Mouse (Mus musculus) activated CD4-positive, CD25-positive, alpha-beta regulatory T cell, adult 4 months (primary cell): ENCODE measurements around the gene Ermp1. TPM values are rescaled to one million over a fixed set of nuclear protein-coding genes. Genes with fewer than 3 reads are reported as not detected.

ENCODE experiments used
- ATAC-seq: one replicate; pipeline ENCODE4 v1.8.0; 2017
- polyA plus RNA-seq, 2 experiments: library from polyadenylated mRNA; unstranded; fragments of 100-300 nt; shearing (Covaris generic); gene quantifications; one replicate each; pipeline ENCODE4 v1.2.1; 2017

Ermp1 gene
- polyA plus RNA-seq: 10 to 100 TPM; 12.0 to 17.0 TPM

DNA sequence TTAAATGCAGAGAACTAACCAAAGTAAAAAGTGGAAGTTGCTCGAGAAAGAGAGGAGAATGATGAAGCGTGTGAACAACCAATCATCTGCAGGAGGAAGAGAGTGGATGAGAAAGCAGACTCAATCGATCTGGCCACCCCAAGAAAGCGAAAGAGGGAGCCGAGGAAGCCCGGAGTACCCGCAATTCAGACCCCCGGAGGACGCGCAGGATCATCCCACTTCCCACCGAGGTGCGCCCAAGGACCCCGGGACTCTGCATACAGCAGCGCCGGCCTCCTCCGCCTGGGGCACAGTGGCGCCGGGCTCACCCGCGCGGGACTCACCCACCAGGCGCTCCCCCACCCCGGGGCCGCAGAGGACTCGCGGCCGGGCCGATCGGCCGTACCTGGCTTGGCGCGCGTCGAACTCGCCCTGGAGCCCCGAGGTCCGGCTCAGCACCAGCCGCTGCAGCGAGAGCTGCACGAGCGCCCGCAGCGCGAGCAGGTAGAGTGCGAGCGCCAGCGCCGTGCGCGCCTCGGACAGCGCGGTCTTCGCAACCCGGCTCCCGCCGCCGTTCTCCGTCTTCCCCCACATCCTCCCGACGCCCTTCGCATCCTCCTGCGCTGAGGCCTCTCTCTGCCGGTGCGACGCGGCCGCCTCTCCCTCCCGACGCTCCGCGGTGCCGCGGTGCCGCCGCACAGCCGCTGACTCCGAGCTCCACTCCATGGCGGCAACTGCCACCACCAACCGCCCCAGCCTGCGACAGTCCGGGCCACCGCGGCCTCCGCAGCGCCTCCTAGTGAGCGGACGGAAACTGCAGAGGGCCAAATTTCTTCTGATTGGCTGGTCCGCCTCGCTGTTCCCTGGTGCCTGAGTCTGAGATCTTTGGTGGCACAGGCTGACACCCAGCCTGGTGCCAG is at the start of gene Ermp1:
Gene Ermp1 (minus strand): TSS at position 765 of the 899 bp plus-strand sequence.
- ATAC-seq: peak; percentile 93

DNA sequence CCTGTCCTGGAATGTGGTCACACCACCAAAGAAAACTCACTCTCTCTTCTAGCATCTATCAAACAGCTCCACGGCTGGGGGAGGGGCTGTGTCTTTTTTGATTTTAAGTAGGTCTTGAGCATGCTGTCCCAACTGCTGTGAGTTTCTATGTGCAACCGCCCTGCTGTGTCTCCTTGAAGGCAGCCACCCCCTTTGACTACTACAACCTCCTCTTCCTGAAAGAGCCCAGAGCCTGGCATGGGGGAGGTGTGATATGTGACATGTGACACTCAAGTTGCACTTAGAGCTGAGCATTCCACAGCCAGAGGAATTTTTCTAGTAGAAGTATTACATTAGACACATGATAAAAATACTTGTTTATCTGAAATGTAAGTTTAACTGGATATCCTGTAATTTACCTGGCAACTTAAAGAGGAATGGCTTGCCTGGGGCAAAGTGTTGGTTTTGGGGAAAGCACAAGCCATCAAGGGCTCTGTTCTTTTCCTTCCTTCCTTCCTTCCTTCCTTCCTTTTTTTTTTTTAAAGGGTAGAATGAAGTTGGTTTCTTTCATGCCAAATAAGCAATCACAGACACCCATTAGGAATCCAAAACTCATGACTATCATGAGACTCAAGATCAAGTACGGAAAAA is 49.1 kb upstream of the Ermp1 start, which contains the start of gene Mlana:
Gene Mlana (plus strand): TSS at position 580 of the 630 bp plus-strand sequence.
- ATAC-seq: no peak

DNA sequence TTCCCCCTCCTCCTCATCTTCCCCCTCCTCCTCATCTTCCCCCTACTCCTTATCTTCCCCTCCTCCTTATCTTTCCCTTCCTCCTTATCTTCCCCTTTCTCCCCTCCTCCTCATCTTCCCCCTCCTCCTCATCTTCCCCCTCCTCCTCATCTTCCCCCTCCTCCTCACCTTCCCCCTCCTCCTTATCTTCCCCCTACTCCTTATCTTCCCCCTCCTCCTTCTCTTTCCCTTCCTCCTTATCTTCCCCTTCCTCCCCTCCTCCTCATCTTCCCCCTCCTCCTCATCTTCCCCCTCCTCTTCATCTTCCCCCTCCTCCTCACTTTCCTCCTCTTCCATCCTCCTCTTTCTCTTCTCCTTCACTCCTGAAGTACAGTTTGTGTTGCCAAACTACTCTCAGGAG is 48.6 kb upstream of the Ermp1 start:
- ATAC-seq: no peak

DNA sequence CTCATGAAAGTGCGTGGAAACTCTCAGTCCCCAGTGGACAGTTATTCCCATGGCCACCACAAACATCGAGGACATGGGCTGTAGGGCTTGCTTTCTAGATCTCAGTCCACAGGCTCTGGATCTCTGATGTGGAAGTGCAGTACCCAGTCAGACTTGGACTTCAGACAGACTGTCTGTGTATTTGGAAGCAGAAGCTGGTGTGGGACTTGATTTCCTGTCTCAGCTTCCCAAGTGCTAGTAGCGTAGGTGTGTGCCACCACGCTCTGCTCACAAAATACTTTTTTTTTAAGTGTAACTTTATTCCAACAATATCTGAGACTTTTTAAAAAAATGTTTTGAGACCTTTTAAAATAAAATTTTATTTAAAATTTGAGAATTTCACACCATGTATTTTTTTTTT is 48.1 kb upstream of the Ermp1 start:
- ATAC-seq: no peak

DNA sequence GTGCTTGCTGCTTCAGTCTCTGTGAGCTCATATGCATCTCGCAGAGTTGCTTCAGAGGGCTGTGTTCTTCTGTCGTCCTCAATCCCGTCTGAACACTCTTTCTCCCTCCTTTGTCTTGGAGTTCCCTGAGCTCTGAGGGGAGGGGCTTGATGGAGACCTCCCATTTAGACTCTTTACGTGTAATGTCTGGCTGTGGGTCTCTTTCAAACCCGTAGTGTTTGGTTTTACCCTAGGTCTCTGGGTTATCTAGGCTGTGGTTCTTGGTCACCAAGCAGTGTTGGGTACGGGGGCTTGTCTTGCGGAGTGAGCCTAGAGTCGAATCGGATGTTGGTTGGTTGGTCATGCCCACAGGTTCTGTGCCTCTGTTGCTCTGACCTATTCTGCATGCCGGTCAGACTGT is 46.9 kb upstream of the Ermp1 start:
- no peak for ATAC-seq

DNA sequence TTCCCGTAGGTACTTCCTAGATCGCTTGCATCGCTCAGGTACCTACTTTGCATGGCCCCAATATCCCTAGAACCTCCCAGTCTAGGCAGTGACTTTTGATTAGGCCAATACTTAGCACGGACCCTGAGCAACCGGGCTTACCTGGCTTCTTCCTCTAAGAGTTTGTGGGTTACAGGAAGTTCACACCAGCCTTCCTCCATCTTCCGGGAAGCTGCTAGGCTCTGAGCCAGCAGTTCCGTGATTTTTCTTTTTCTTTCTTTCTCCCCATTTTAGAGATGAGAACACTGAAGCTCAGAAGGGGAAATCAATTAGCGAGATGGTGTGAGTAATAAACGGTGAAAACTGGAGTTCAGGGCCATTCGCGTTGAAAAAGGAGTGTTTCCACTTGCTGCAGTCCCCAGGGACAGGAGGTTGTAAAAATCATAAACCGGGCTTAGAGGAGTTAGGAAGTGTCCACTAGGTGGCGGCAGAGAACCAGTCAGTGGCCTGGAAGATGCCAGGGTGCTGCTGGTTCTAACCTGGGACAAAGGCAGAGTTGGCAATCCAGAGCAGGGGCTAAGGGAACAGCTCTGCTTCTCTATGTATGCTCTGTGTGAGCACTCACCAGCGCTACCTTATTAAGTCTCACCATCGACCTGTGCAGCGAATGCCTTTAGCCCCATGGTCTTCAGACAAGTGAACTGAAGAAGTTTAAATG is 35.8 kb upstream of the Ermp1 start:
- peak; percentile 66 for ATAC-seq

DNA sequence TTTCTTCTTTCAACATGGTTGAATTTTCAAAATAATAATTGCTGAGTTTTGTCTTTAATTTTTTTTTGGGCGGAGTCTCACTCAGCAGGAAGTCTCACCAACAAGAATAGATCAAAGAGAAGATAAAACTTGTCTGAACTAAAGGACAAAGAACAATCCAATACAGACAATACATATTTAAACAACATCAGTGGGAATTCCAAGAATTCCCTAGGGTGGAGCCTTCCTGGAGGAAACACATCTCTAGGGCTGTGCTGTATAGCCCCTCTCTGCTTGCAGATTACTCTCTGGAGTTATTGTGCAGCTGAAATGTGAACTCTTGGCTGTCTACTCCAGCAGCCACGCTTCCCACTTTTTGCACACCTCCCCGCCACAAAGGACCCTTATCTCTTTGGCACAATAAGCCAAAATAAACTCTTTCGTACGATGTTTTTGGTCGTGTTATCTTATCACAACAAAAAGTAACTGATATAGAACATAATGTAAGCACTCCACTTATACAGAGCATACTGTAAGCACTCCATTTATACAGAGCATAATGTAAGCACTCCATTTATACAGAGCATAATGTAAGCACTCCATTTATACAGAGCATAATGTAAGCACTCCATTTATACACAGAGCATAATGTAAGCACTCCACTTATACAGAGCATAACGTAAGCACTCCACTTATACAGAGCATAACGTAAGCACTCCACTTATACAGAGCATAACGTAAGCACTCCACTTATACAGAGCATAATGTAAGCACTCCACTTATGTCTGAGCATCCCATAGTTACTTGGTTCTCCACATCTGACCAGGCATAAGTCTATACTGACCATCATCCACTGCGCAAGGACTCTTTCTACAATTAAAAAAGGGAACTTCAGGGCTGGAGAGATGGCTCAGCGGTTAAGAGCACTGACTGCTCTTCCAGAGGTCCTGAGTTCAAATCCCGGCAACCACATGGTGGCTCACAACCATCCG is 32.3 kb upstream of the Ermp1 start:
- no peak for ATAC-seq

DNA sequence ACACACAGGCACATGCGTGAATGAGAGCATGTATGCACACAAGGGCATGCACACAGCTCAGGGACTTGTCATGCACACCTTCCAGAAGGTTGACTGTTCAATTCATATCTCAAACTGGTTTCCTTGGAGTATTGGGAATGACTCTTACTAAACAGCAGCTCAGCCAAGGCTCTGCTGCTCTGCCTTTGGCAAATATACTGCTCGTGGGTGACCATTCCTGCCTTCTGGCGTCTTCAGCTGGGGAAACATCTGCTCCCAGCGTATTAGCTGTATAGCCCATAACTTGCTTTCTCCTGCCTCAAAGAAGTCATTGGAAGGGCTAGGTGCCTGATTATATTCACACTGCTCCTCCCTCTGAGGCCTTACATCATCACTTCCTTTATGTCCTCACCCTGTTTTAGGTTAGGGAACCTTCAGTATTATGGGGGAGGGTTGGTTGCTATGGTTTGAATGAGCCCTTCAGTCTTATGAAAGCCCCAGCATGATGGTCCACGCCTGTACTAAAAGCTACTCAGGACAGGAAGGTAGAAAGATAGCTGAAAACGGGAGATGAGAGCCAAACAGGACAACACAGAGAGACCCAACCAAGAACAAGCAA is 30.1 kb upstream of the Ermp1 start:
- no peak for ATAC-seq

DNA sequence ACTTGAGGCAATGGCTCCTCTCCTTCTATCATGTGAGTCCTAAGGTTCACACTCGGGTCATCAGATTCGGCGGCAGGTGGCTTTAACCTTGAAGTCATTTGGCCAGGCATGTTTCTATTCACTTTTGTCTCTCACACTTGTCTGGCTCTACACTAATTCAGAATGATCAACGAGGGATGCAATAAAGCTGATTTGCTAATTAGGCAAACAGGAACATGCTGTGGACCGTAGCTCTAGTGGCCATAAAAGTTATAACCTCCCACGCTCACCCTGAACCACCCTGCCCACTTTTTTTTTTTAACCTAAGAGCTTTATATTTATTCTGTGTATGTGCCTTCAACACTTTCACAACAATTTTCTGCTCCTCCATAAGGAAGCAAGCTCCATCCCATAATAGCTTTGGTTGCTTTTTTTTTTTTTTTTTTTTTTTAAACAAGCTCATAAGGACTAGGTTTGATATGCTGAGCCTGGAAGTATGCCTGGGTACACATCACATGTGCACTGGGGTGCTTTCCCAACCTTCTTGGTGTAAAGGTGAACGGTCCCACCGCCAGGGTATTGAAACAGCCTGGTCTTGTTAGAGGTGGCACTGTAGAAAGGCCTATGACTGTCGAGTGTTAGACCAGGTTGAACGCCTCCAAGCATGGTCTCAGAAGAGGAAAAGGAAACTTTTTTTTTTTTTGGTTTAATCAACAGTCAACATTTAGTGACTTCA is 28.4 kb upstream of the Ermp1 start:
- ATAC-seq: no peak

DNA sequence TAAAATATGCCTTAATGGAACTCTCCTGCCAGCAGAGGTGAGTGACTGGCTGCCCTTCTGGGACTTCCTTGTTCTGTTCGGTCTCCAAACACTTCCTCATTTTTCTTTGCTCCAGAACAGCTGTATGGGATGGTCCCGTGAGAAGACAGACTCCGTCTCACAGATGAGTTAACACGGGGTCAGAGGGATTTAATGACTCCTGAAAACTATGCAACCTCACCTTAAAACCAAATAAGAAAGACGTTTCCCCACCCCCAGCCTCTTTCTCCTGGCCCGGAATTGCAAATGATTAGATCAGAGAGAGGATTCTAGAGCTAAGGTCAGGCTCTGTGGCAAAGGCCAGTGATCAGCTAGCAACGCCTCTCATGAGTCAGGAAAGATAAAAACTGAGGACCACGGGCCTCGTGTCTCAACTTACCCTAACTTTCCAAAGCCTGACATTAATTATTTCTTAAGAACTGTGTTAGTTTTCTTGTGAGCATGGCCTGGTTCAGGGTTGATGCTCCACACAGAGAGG is 27.4 kb upstream of the Ermp1 start:
- no peak for ATAC-seq

DNA sequence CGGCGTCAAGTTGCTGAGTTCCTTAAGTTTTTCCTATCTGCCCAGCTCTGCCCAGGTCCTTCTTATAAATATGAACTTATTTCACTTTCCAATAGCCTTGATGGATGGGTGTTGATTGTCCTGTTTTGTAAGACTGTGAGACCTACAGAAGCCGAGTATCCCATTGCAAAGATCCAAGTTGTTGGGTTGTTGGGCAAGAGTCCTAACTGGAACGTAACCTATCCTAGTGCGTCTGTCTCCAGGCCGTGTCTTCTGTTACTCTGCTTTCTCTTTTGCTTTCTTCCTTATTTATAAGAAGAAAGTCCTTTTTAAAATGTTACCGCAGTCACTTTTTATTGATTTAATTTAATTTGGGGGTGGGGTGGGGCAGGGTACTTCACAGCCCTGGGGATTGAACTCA is 26.7 kb upstream of the Ermp1 start:
- no peak for ATAC-seq

DNA sequence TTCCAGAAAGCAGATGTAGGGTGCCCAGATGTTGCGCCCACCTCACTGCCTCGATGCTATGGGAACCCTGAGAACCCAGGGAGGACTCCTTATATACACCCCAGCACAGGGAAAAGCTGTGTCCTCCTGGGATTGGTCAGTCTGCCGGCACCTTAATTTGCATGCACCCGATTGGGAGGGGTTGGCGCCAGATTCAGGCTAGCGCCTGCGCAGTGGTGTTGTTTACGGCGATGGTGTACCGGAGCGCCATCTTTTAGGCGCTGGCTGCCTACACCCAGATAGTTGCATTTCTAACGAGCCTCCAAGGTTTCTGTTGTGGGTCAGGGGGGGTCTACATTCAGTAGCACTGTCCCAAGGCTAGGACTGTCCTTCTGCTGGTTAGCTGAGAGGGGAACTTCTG is 24.4 kb upstream of the Ermp1 start:
- no peak for ATAC-seq

DNA sequence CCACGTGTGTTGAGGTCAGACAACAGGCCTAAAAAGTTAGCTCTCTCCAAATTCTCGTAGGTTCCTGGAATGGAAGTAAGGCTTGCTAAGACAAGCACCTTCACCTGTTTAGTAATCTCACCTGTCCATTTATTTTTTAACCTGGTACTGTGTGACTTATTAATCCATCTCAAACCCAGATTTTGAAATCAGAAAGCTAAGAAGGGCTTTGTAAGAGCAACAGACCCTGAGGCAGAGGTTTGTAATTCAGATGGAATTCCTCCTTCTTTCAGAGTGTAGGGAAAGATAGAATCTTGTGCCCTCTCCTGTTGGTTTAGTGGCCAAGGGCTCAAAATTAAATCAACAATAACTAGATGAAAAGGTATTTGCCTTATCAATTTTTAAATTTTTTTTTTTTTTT is 22.9 kb upstream of the Ermp1 start:
- ATAC-seq: no peak

DNA sequence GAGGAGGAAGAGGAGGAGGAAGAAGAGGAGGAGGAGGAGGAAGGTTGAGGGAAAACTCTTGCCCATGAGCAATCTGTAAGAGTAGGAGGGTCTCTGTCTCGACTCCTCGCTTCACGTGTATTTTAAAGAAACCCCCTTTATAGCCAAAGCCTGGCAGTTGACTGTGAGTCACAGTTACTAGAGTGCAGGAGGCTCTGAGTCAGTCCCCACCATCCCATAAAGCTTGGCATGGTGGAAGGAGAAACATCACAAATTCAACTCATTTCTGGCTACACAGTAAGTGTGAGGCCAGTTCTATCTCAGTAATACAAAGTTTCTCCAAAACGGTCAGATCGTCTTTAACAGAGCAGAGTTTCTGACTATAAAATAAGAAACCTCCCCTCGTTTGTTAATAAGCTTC is 22.0 kb upstream of the Ermp1 start:
- no peak for ATAC-seq

DNA sequence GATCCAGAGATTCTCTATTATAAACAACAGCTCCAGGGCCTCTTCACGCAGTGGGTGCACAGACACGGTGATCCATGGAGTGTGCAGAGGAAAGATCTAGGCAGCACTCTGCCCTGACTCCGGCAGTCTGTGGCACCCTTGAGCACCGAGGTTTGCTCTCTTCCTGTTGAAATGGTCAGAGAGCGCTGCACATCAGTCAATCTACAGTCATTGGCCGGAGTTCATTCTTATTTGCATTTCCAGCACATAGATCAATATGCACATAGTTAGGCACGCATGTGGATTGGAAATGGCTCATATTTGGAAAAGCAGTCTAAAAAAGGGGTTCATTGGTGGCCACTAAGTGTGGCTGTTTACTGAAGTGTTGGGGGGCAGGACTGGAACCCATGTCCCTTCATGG is 19.9 kb upstream of the Ermp1 start:
- ATAC-seq: no peak

DNA sequence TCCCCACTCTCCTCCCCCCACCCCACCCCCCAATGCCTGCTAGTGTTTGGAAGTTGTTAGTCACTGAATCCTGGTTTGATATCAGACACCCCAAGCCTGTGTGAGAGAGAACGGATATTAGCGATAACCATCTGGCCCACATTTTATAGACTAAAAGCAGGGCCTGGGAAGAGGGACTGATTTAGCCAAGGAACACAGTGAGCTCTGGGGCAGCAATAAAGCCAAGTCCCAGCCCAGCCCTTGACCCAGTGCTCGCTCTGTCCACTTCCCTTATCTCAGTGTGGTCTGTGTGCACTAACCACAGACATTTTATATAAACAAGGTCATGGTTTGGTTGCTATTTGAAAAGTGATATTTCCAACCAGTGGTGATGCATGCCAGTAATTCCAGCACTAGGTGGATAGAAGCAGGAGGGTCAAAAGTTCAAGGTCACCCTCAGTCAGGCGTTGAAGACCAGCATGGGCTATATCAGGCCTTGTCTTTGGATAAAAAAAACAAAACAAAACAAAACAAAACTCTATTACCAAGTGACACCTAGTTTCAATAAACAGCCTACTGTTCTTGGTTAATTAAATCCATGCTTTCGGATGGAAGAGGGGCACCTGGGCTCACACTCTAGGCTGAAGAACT is 18.9 kb upstream of the Ermp1 start:
- no peak for ATAC-seq

DNA sequence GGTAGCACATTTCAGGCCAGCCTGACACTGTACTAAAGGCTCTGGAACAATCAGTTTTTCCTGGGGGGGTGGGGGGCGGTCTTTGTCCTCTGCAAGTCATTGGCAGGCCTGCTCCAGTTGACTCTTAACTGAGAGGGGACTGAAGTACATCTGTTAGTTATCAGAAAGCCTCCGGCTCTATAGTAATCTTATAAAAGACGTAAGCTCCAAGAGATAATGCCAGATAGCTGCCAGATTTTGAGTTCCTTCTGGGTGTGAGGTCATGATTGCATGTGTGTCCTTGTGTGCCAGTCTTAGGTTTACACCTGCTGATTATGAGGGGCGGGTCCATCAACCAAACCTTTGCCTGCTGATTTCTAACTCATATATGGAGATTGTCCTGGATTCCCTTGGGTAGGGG is 17.9 kb upstream of the Ermp1 start:
- no peak for ATAC-seq

DNA sequence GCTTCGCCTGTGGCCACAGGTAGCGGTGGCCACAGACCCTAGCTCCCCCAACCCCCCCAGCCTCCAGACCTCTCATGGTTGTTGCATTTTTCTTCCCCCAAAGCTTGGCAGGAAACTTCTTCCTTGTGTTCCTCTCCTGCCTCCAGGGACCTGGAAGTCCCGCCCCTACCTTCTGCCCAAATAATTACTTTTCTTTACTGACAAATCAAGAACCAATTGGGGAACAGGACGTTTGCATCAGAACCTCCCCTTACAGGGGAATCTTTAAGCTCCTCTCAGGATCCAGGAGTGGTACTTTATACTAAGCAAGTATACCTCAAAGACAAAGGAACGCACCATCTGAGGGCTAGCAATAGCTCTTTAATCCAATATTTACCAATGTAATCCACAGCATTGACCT is 16.7 kb upstream of the Ermp1 start:
- no peak for ATAC-seq

DNA sequence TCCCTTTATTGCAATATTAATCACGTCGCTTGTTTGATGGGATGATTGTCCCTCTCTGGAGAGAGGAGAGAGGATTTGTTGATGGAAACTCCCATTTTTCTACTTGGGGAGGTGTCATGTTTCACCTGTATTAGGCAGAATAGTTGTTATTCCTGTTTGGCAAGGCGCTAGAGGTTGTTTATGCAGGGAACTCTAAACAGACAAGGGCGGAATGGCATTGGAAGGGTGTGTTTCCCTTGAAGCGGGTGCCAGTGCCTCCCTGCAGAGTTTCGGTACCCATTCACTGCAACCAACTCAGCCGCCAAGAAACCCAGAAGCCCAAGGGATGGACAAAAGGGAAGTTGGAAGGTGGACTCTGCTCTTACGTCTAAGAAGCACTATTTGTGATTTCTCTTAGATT is 15.6 kb upstream of the Ermp1 start:
- no peak for ATAC-seq

DNA sequence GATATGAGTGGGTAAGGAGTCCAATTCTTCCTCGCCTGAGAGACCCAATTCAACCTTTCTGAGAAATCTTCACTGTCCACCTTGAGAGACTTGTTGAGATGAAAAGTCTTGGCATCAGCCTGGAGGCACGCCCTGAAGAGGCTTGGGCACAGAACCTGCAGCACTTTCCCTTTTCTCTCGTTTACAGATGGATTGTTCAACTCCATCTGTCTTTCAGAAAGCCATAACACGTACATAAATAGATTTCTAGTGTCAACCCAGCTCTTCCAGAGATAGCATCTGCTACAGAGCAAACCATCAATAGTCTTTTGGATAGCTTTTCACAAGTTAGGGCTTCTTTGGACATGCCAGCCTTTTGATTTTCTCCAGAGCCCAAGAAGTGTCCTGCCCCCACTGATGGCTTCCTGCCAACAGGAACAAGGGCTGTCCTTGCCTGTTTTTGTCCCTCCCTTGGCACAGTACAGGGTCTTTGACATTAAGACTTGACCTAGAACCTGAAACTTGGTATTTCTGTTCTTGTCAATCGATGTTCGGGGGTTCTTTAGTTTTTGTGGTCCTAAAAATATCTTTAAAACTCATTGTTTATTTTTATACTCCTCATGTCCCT is 13.9 kb upstream of the Ermp1 start:
- ATAC-seq: no peak
